Mouse (Mus musculus) CH12.LX (cell line): ENCODE results near the gene Lypd6. TPM values are rescaled to one million over a fixed set of nuclear protein-coding genes. Genes with fewer than 3 reads are reported as not detected.

Source experiments
- DNase-seq: peaks from one replicate; pipeline ENCODE4 v3.0.0-alpha.2; 2013; ENCODE audit errors: extremely low read depth
- H3K27ac ChIP-seq: 2 replicates; pipeline ENCODE4 v1.5.1; 2012; ENCODE audit warnings: low read depth, mild to moderate bottlenecking, control low read depth, moderate library complexity; ENCODE audit not compliant: insufficient read depth
- H3K27me3 ChIP-seq: replicated peaks from 2 replicates; pipeline ENCODE3; 2012; ENCODE audit warnings: inconsistent platforms
- H3K36me3 ChIP-seq, 2 experiments: replicated peaks in 1 of 2; 2 replicates each; pipeline versions ENCODE3 to v1.6.1; 2012; ENCODE audit warnings: inconsistent platforms in 1 of 2, low read length in 1 of 2, mild to moderate bottlenecking in 1 of 2, mixed read lengths in 1 of 2, moderate library complexity in 1 of 2; ENCODE audit not compliant: control insufficient read depth in 1 of 2, insufficient read depth in 1 of 2
- H3K4me1 ChIP-seq, 2 experiments: 2 replicates each; pipeline ENCODE4 v1.6.1; 2012; ENCODE audit warnings: inconsistent platforms in 1 of 2, moderate library complexity in 1 of 2; ENCODE audit not compliant: insufficient read depth in 2 of 2, control insufficient read depth in 1 of 2
- H3K4me2 ChIP-seq: 2 replicates; pipeline ENCODE4 v1.6.1; 2012; ENCODE audit warnings: low read depth, mild to moderate bottlenecking, control low read depth; ENCODE audit not compliant: poor library complexity, insufficient read depth, severe bottlenecking
- H3K4me3 ChIP-seq, 3 experiments: fragments of 150-350 bp in 1 of 3; sonication (generic) in 1 of 3; replicated peaks in 1 of 3; 2 replicates each; pipeline versions ENCODE3 to v1.5.1; 2011 to 2012; ENCODE audit warnings: low read depth in 2 of 3, low read length in 2 of 3, mild to moderate bottlenecking in 2 of 3, moderate library complexity in 2 of 3, control low read depth in 1 of 3, improper control_type of control experiment in 1 of 3, inconsistent platforms in 1 of 3, mixed read lengths in 1 of 3; ENCODE audit not compliant: poor library complexity in 1 of 3
- H3K79me2 ChIP-seq: replicated peaks from 2 replicates; pipeline ENCODE4 v1.6.1; 2012; ENCODE audit warnings: mild to moderate bottlenecking, moderate library complexity; ENCODE audit not compliant: control insufficient read depth, poor library complexity, insufficient read depth, severe bottlenecking; ENCODE audit errors: extremely low read depth
- H3K9ac ChIP-seq: 2 replicates; pipeline ENCODE4 v1.6.1; 2012; ENCODE audit warnings: low read depth, mild to moderate bottlenecking, control low read depth, moderate library complexity; ENCODE audit not compliant: insufficient read depth
- H3K9me3 ChIP-seq: replicated peaks from 2 replicates; pipeline ENCODE3; 2012; ENCODE audit warnings: low read length, inconsistent platforms, mixed read lengths
- BHLHE40 ChIP-seq: IDR thresholded peaks from 2 replicates; pipeline ENCODE4 v1.6.1; 2011; ENCODE audit warnings: mild to moderate bottlenecking, low read depth, low read length, improper control_type of control experiment
- CHD1 ChIP-seq: IDR thresholded peaks from 2 replicates; pipeline ENCODE4 v1.6.1; 2012; ENCODE audit warnings: low read depth, low read length, improper control_type of control experiment, inconsistent platforms
- CHD2 ChIP-seq: IDR thresholded peaks from 2 replicates; pipeline ENCODE4 v1.6.1; 2011; ENCODE audit warnings: low read length, improper control_type of control experiment
- E2F4 ChIP-seq: IDR thresholded peaks from 2 replicates; pipeline ENCODE4 v1.6.1; 2011; ENCODE audit warnings: low read depth, low read length, improper control_type of control experiment; ENCODE audit not compliant: insufficient replicate concordance
- ELF1 ChIP-seq: IDR thresholded peaks from 2 replicates; pipeline ENCODE4 v1.6.1; 2014; ENCODE audit warnings: low read depth, mild to moderate bottlenecking, inconsistent platforms, low read length, improper control_type of control experiment
- GABPA ChIP-seq: IDR thresholded peaks from 2 replicates; pipeline ENCODE4 v1.6.1; 2012; ENCODE audit warnings: low read depth, low read length, improper control_type of control experiment, inconsistent platforms; ENCODE audit not compliant: insufficient replicate concordance
- IRF4 ChIP-seq: IDR thresholded peaks from 2 replicates; pipeline ENCODE4 v1.6.1; 2014; ENCODE audit warnings: low read depth, mild to moderate bottlenecking, inconsistent platforms, low read length, improper control_type of control experiment
- KAT2A ChIP-seq: IDR thresholded peaks from 2 replicates; pipeline ENCODE4 v1.6.1; 2012; ENCODE audit warnings: low read length, improper control_type of control experiment, inconsistent platforms; ENCODE audit not compliant: insufficient replicate concordance
- MAFK ChIP-seq: IDR thresholded peaks from 2 replicates; pipeline ENCODE4 v1.6.1; 2011; ENCODE audit warnings: low read length, improper control_type of control experiment; ENCODE audit not compliant: insufficient replicate concordance
- MAX ChIP-seq: IDR thresholded peaks from 2 replicates; pipeline ENCODE4 v1.6.1; 2011; ENCODE audit warnings: low read length, improper control_type of control experiment
- MAZ ChIP-seq: IDR thresholded peaks from 2 replicates; pipeline ENCODE4 v1.6.1; 2012; ENCODE audit warnings: low read depth, mild to moderate bottlenecking, inconsistent platforms, low read length, improper control_type of control experiment, moderate library complexity
- MEF2A ChIP-seq: IDR thresholded peaks from 2 replicates; pipeline ENCODE4 v1.6.1; 2014; ENCODE audit warnings: low read depth, mild to moderate bottlenecking, inconsistent platforms, low read length, improper control_type of control experiment, borderline replicate concordance
- MXI1 ChIP-seq: IDR thresholded peaks from 2 replicates; pipeline ENCODE4 v1.6.1; 2011; ENCODE audit warnings: mild to moderate bottlenecking, low read depth, low read length, improper control_type of control experiment
- NELFE ChIP-seq: IDR thresholded peaks from 2 replicates; pipeline ENCODE4 v1.6.1; 2011; ENCODE audit warnings: low read depth, low read length, improper control_type of control experiment
- NRF1 ChIP-seq: IDR thresholded peaks from 2 replicates; pipeline ENCODE4 v1.6.1; 2014; ENCODE audit warnings: low read depth, mild to moderate bottlenecking, inconsistent platforms, low read length, improper control_type of control experiment, moderate library complexity
- POLR2A ChIP-seq: IDR thresholded peaks from 2 replicates; pipeline ENCODE4 v1.6.1; 2011; ENCODE audit warnings: low read depth, mild to moderate bottlenecking, improper control_type of control experiment, low read length
- POLR2AphosphoS2 ChIP-seq: IDR thresholded peaks from 2 replicates; pipeline ENCODE4 v1.6.1; 2011; ENCODE audit warnings: low read depth, low read length, improper control_type of control experiment
- RCOR1 ChIP-seq: conservative IDR thresholded peaks from 2 replicates; pipeline ENCODE4 v1.6.1; 2012; ENCODE audit warnings: low read depth, mild to moderate bottlenecking, inconsistent platforms, low read length, improper control_type of control experiment
- SIN3A ChIP-seq: IDR thresholded peaks from 2 replicates; pipeline ENCODE4 v1.6.1; 2012; ENCODE audit warnings: low read length, improper control_type of control experiment, inconsistent platforms
- SMC3 ChIP-seq: IDR thresholded peaks from 2 replicates; pipeline ENCODE4 v1.6.1; 2011; ENCODE audit warnings: low read depth, low read length, improper control_type of control experiment
- TBP ChIP-seq: conservative IDR thresholded peaks from 2 replicates; pipeline ENCODE4 v1.6.1; 2011; ENCODE audit warnings: low read depth, low read length, improper control_type of control experiment
- TCF12 ChIP-seq: IDR thresholded peaks from 2 replicates; pipeline ENCODE4 v1.6.1; 2014; ENCODE audit warnings: low read depth, mild to moderate bottlenecking, inconsistent platforms, low read length, improper control_type of control experiment
- USF2 ChIP-seq: conservative IDR thresholded peaks from 2 replicates; pipeline ENCODE4 v1.6.1; 2011; ENCODE audit warnings: low read depth, low read length, improper control_type of control experiment
- ZKSCAN1 ChIP-seq: IDR thresholded peaks from 2 replicates; pipeline ENCODE4 v1.6.1; 2012; ENCODE audit warnings: low read depth, inconsistent platforms, low read length, improper control_type of control experiment, borderline replicate concordance
- ZMIZ1 ChIP-seq: IDR thresholded peaks from 2 replicates; pipeline ENCODE4 v1.6.1; 2012; ENCODE audit warnings: low read depth, mild to moderate bottlenecking, inconsistent platforms, low read length, improper control_type of control experiment
- dilution Hi-C: fragments of 300-500 bp; cut with MboI; formaldehyde crosslinking; loops from 2 replicates; pipeline ENCODE4 v1.14.3; 2020; ENCODE audit warnings: low sequenced_read_pairs; ENCODE audit not compliant: extremely low pct_unique_long_range_greater_than_20kb, extremely low pct_ligation_motif_present
- in situ Hi-C: fragments of 300-500 bp; cut with MboI; formaldehyde crosslinking; loops from 3 replicates; pipeline ENCODE4 v1.14.3; 2019; ENCODE audit warnings: low sequenced_read_pairs, low pct_ligation_motif_present, low pct_unique_long_range_greater_than_20kb, mixed read lengths
- polyA plus RNA-seq: library from polyadenylated mRNA; unstranded; fragments of >175 nt; gene quantifications from 2 replicates; pipeline ENCODE4 v1.2.1, GENCODE M21; 2012; ENCODE audit warnings: low read depth; ENCODE audit not compliant: insufficient read length
- total RNA-seq, 2 experiments: library from RNA; depleted of rRNA; stranded (reverse); fragments of 300-350 nt in 1 of 2; fragments of >200 nt in 1 of 2; gene quantifications; 2 replicates each; pipeline ENCODE4 v1.2.3; 2012 to 2014

The Lypd6 gene
- total and polyA plus RNA-seq, 3 experiments, result not detected

- Histone ChIP-seq H3K36me3 (no peaks in the 10 kb centered on the region), H3K9me3 (no peaks in the 10 kb centered on the region), H3K27ac (no peak overlapping the region), H3K27me3 (no peaks in the 10 kb centered on the region), H3K79me2 (no peaks in the 10 kb centered on the region), H3K4me2 (no peak overlapping the region), H3K4me1 (no peaks in the 10 kb centered on the region), H3K9ac (no peak overlapping the region), H3K4me3 (no peak overlapping the region)
- TF ChIP-seq RCOR1 (no peak), IRF4 (no peak)
- dilution Hi-C loops (no loop called here), in situ Hi-C loops (no loop called here)
- DNase-seq, result no peak
These were observed 130.5 kb downstream of the Lypd6 start for GRCm38 (mm10) chr2:50196681-50197080.

- H3K4me2 ChIP-seq, result no peak overlapping the region
- in situ Hi-C loops, result no loop called here
- TF ChIP-seq ZMIZ1 (no peak), TCF12 (no peak), E2F4 (no peak), POLR2A (no peak), BHLHE40 (no peak), NELFE (no peak), NRF1 (no peak), POLR2AphosphoS2 (no peak), MXI1 (no peak), RCOR1 (no peak), TBP (no peak), CHD1 (no peak)
- H3K4me3 ChIP-seq, result no peak overlapping the region
- dilution Hi-C loops, result no loop called here
- no peaks in the 10 kb centered on the region for H3K27me3 ChIP-seq
- no peaks in the 10 kb centered on the region for H3K79me2 ChIP-seq
- H3K9ac ChIP-seq, result no peak overlapping the region
- no peak for DNase-seq
- H3K4me1 ChIP-seq, result no peaks in the 10 kb centered on the region
- no peak overlapping the region for H3K27ac ChIP-seq
- no peaks in the 10 kb centered on the region for H3K9me3 ChIP-seq
- no peaks in the 10 kb centered on the region for H3K36me3 ChIP-seq
These were observed 131.6 kb downstream of the Lypd6 start for GRCm38 (mm10) chr2:50197801-50198200.

GRCm38 (mm10) chr2:50200541-50200940 is 134.3 kb downstream of the Lypd6 start:
- in situ Hi-C loops, result no loop called here
- H3K36me3 ChIP-seq, result no peaks in the 10 kb centered on the region
- no peak overlapping the region for H3K4me3 ChIP-seq
- no peak overlapping the region for H3K27ac ChIP-seq
- no peaks in the 10 kb centered on the region for H3K9me3 ChIP-seq
- TF ChIP-seq TCF12 (no peak), MAFK (no peak), USF2 (no peak), ZKSCAN1 (no peak), KAT2A (no peak), MAZ (no peak), GABPA (no peak), MAX (no peak), SIN3A (no peak), IRF4 (no peak), ZMIZ1 (no peak), SMC3 (no peak), MEF2A (no peak), CHD1 (no peak), CHD2 (no peak), ELF1 (no peak)
- TF ChIP-seq, all 38 proteins: peak for 0
- no peaks in the 10 kb centered on the region for H3K27me3 ChIP-seq
- H3K9ac ChIP-seq, result no peak overlapping the region
- H3K79me2 ChIP-seq, result no peaks in the 10 kb centered on the region
- H3K4me1 ChIP-seq, result no peaks in the 10 kb centered on the region
- dilution Hi-C loops, result no loop called here
- DNase-seq, result no peak
- H3K4me2 ChIP-seq, result no peak overlapping the region
